Mouse (Mus musculus) megakaryocyte progenitor cell, adult 5-6 weeks (primary cell): ENCODE data around the gene Dcdc2a. TPM values are rescaled to one million over a fixed set of nuclear protein-coding genes. Genes with fewer than 3 reads are reported as not detected.

Source experiments
- total RNA-seq, 2 experiments: library from RNA; stranded (forward) in 1 of 2; stranded (reverse) in 1 of 2; fragments of 157-497, 149-512 nt in 1 of 2; fragments of 200-1000 nt in 1 of 2; gene quantifications; 2 replicates each; pipeline versions ENCODE4 v1.2.3 to v1.2.4; 2015 to 2017

The Dcdc2a gene
- total RNA-seq, 2 experiments from 2014 or later: not detected

Other genes starting within 250 kb of the Dcdc2a start
- 41.4 and 46.0 TPM in 2 replicates for gene Acot13, start 224.5 kb upstream of the Dcdc2a start, total RNA-seq (2015)
- 43.2 and 56.2 TPM in 2 replicates for gene Acot13, start 224.5 kb upstream of the Dcdc2a start, total RNA-seq (2017)
- gene Tdp2, start 224.3 kb upstream of the Dcdc2a start, total RNA-seq (2015): 71.0 and 73.2 TPM in 2 replicates
- gene Tdp2, start 224.3 kb upstream of the Dcdc2a start, total RNA-seq (2017): 55.6 and 62.0 TPM in 2 replicates
- not detected in 2 replicates for gene D130043K22Rik, start 210.9 kb upstream of the Dcdc2a start, total RNA-seq (2015)
- not detected in 2 replicates for gene D130043K22Rik, start 210.9 kb upstream of the Dcdc2a start, total RNA-seq (2017)
- 1.2 and 2.3 TPM in 2 replicates for gene Aldh5a1, start 118.3 kb upstream of the Dcdc2a start, total RNA-seq (2015)
- 1.6 and 2.4 TPM in 2 replicates for gene Aldh5a1, start 118.3 kb upstream of the Dcdc2a start, total RNA-seq (2017)
- 0.07 and 0.27 TPM in 2 replicates for gene Gpld1, start 112.9 kb upstream of the Dcdc2a start, total RNA-seq (2015)
- 0.29 and 0.68 TPM in 2 replicates for gene Gpld1, start 112.9 kb upstream of the Dcdc2a start, total RNA-seq (2017)
- gene Mrs2, start 35.6 kb upstream of the Dcdc2a start, total RNA-seq (2015): 20.8 and 31.7 TPM in 2 replicates
- 11.7 and 12.2 TPM in 2 replicates for gene Mrs2, start 35.6 kb upstream of the Dcdc2a start, total RNA-seq (2017)
- not detected in 2 replicates for gene Nrsn1, start 214.5 kb downstream of the Dcdc2a start, total RNA-seq (2015)
- gene Nrsn1, start 214.5 kb downstream of the Dcdc2a start, total RNA-seq (2017): not detected in 2 replicates